Mouse (Mus musculus): Measurements from ENCODE around the gene Gpsm3. TPM values are rescaled to one million over a fixed set of nuclear protein-coding genes. Genes with fewer than 3 reads are reported as not detected.

The Gpsm3 gene
- polyA plus RNA-seq, 1 experiment from 2014 or later, result 7.5 TPM

DNA sequence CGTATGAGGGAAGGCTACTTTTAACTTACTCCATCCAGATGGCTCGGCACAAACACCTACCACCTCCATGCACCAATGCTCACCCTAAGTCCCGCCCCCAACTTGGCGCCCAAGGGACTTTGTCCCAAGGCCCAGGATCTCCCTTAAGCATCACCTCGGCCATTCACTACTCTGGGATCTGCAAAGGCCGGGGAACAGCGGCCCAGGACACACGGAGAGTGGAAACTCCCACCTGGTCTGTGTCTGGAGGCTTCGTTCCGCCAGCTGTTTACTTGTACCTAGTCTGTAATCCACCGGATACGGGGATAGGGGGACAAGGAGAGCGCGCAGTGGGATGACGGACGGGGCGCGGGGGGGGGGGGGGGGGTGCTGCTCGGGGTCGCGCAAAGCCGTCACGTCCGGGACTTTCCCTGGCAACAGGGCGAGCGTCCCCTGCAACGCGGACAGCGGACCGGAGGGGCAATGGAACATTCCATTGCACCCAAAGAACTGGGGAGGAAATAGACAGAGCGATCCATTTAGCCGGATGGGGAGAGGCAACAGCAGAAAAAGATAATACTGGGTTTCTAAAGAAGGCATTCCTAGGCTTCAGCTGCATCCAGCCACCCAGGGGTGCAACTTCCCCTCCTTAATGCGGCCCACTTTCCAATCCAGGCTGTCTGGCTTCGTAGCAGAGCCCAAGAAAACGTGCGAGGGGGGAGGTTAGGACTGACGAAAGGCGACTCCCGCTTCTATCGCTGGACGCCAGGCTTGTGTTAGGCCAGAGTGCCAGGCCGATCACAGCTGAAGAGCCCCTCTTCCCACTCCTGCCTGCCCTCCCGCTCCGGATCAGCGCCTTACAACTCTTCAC lies 37.7 kb downstream of the Gpsm3 start:
- Histone ChIP-seq H3K9me3 (ENCODE audit: control insufficient read depth, low read length) (no peaks in the 10 kb centered on the region), H3K4me1 (ENCODE audit: control insufficient read depth, insufficient read depth, low read length) (peaks cover 40% of the 10 kb centered on the region), H3K27ac (replicated peaks; ENCODE audit: low read depth, low read length) (peak overlapping the region; percentile 94), H3K36me3 (ENCODE audit: control insufficient read depth, insufficient read depth, low read length) (peaks cover 28% of the 10 kb centered on the region; the same call in 1 of the 2 replicates), H3K4me2 (ENCODE audit: low read depth, low read length) (peak overlapping the region; percentile 80), H3K4me3 (ENCODE audit: low read depth, low read length) (peak overlapping the region; percentile 60), H3K9ac (ENCODE audit: low read depth, low read length) (peak overlapping the region; percentile 80), H3K27me3 (replicated peaks; ENCODE audit: control insufficient read depth, insufficient read depth, low read length) (peaks cover 28% of the 10 kb centered on the region)
- DNase-seq (ENCODE audit: low spot score) (peak; percentile 95), ATAC-seq (ENCODE audit: low read depth) (peak; percentile 88)
- under 1% methylated on average over 27 of the region's 45 CpGs for WGBS

DNA sequence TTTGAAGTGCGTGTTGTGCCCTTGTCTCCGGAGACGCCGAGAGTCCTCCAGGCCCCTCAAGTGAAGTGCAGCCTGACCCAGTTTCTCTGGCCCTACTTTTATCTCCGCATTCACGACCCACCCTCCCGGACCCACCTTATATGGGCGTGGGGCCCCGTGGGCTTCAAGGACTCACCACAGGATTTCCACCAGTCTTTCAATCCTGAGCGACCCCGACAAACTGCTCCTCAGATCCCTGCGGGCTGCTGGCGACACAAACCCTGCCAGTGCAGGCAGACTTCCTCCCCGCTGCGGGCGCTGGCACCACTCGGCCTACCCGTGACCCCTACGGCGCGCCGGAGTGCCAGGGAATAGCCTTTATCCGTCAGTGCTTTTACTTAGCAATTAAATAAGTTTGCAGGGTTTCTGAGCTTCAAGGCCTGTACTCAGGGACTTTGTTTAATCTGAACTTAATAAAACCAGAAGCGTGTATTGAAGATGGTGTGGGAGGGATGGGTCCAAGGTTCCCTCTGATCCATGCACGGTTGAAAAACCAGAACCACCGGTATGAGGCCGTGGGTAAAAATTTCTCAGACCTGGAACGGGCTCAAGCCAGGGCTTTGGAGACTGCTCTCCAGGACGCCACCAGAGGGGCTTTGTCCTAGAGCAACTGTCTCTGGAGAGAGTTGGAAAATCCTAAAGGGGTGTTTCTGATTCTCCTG lies 38.5 kb downstream of the Gpsm3 start, which contains the start of gene Ppt2:
Gene Ppt2, minus strand, starts transcription at position 568 of the 701 bp plus-strand sequence.
- peaks cover 33% of the 10 kb centered on the region for H3K27me3 ChIP-seq (replicated peaks; ENCODE audit: control insufficient read depth, insufficient read depth, low read length)
- 4% methylated on average over 29 of the region's 29 CpGs for WGBS
- peak within 1 kb of the TSS; percentile 80 for H3K4me2 ChIP-seq (ENCODE audit: low read depth, low read length)
- no peaks in the 10 kb centered on the region for H3K9me3 ChIP-seq (ENCODE audit: control insufficient read depth, low read length)
- H3K9ac ChIP-seq (ENCODE audit: low read depth, low read length), result peak within 1 kb of the TSS; percentile 80
- peaks cover 40% of the 10 kb centered on the region for H3K4me1 ChIP-seq (ENCODE audit: control insufficient read depth, insufficient read depth, low read length)
- peak; percentile 30 for DNase-seq (ENCODE audit: low spot score)
- H3K4me3 ChIP-seq (ENCODE audit: low read depth, low read length), result peak within 1 kb of the TSS; percentile 60
- H3K36me3 ChIP-seq (ENCODE audit: control insufficient read depth, insufficient read depth, low read length), result 0 out of 2 replicates have a peak, but pooled peaks cover 20% of the 10 kb centered on the region
- ATAC-seq (ENCODE audit: low read depth), result no peak
- peak within 1 kb of the TSS; percentile 94 for H3K27ac ChIP-seq (replicated peaks; ENCODE audit: low read depth, low read length)

DNA sequence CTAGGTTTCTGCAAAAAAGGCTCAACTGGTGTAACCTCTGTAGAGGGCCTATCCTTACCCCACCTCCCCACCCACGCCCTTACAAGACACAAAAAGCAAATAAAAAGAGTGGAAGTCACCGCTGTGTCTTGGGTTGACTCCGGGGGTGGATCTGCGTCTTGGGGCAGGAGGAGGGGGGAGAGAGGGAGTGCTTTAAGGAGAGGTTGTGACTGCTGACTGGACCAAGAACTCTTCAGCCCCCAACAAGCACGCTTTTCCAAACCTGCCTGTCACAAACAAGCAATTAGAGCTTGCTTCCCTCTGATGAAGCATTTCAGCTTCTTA lies 39.0 kb downstream of the Gpsm3 start:
- Histone ChIP-seq H3K27ac (replicated peaks; ENCODE audit: low read depth, low read length) (peak overlapping the region; percentile 94), H3K27me3 (replicated peaks; ENCODE audit: control insufficient read depth, insufficient read depth, low read length) (peaks cover 33% of the 10 kb centered on the region)
- ATAC-seq (ENCODE audit: low read depth), result no peak

DNA sequence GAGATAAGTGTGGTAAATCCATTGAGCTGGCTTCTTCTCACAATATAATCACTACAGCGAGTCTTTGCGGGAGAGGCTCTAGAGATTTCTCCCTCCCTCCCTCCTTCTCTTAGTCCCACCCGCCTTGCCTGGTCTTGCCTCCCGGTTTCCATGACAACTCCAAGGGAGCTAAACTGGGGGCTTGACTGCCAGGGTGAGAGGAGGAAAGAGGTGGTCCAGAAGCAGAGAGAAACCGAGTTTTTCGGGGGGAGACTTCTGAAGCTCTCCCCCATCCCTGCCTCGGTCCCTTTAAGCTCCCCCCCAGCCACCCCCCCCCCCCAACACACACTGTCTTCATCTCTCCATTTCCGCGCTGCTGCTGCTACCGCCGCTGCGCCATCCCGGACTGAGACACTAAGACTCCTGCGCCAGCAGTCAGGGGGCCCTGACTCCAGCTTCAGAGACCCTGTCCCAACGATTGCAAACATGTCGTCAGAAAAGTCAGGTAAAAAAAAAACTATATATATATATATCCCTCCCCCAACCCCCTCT lies 39.7 kb downstream of the Gpsm3 start, which contains the start of gene Prrt1:
Gene Prrt1, plus strand, starts transcription at position 313 of the 531 bp plus-strand sequence.
- Histone ChIP-seq H3K36me3 (ENCODE audit: control insufficient read depth, insufficient read depth, low read length) (0 out of 2 replicates have a peak, but pooled peaks cover 10% of the 10 kb centered on the region), H3K27me3 (replicated peaks; ENCODE audit: control insufficient read depth, insufficient read depth, low read length) (peaks cover 33% of the 10 kb centered on the region), H3K9ac (ENCODE audit: low read depth, low read length) (peak within 1 kb of the TSS; percentile 80), H3K4me1 (ENCODE audit: control insufficient read depth, insufficient read depth, low read length) (peaks cover 40% of the 10 kb centered on the region), H3K4me3 (ENCODE audit: low read depth, low read length) (peak within 1 kb of the TSS; percentile 60), H3K4me2 (ENCODE audit: low read depth, low read length) (peak within 1 kb of the TSS; percentile 80), H3K27ac (replicated peaks; ENCODE audit: low read depth, low read length) (peak within 1 kb of the TSS; percentile 94), H3K9me3 (ENCODE audit: control insufficient read depth, low read length) (no peaks in the 10 kb centered on the region)
- DNase-seq (ENCODE audit: low spot score) (peak; percentile 86), ATAC-seq (ENCODE audit: low read depth) (no peak)
- 3% methylated on average over 15 of the region's 16 CpGs for WGBS

More for the DNA sequence above, 39.0 kb downstream of the Gpsm3 start:
- Histone ChIP-seq H3K4me1 (ENCODE audit: control insufficient read depth, insufficient read depth, low read length) (peaks cover 40% of the 10 kb centered on the region), H3K4me2 (ENCODE audit: low read depth, low read length) (peak overlapping the region; percentile 80), H3K9ac (ENCODE audit: low read depth, low read length) (peak overlapping the region; percentile 80), H3K36me3 (ENCODE audit: control insufficient read depth, insufficient read depth, low read length) (0 out of 2 replicates have a peak, but pooled peaks cover 16% of the 10 kb centered on the region), H3K9me3 (ENCODE audit: control insufficient read depth, low read length) (no peaks in the 10 kb centered on the region), H3K4me3 (ENCODE audit: low read depth, low read length) (peak overlapping the region; percentile 60)
- 22% methylated on average over 5 of the region's 5 CpGs for WGBS
- no peak for DNase-seq (ENCODE audit: low spot score)

DNA sequence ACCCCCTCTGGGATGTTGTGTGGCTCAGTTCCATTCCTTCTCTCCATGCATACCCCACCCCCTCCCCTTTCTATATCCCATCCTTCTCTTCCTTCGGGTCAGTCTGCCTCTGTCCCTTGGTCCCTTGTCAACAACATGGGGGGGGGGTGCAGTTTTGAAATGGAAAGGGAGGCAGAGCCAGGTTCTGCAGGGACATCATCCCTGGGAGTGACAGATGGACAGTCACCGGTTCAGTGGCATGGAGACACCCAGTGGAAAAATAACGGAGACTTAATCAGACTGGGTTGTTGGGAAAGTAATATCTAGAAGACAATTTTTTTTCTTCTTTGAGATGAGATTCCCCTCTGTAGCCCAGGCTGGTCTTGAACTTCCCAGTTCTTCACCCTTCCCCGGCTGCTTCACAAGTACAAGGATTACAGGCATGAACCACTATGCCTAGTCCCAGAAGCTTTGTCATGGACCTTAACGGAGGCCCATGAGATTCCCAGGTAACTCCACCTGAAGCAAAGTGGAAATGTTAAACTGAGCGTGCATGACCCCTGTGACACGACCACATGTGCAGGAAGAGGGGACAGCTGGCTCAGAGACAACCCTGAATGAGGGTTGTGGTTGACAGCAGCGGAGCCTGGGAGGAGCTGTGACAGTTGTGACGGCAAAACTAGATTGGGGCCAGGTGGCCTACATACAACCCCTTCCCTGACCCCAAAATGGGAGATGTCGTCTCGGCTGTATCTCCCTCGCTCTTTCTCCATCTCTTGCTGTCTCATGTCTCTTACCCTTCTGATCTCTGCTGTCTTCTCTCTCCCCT lies 40.4 kb downstream of the Gpsm3 start:
- Histone ChIP-seq H3K27ac (replicated peaks; ENCODE audit: low read depth, low read length) (no peak overlapping the region), H3K4me3 (ENCODE audit: low read depth, low read length) (peak overlapping the region; percentile 60), H3K4me2 (ENCODE audit: low read depth, low read length) (peak overlapping the region; percentile 80), H3K9me3 (ENCODE audit: control insufficient read depth, low read length) (no peaks in the 10 kb centered on the region), H3K4me1 (ENCODE audit: control insufficient read depth, insufficient read depth, low read length) (peaks cover 40% of the 10 kb centered on the region), H3K27me3 (replicated peaks; ENCODE audit: control insufficient read depth, insufficient read depth, low read length) (peaks cover 33% of the 10 kb centered on the region), H3K36me3 (ENCODE audit: control insufficient read depth, insufficient read depth, low read length) (0 out of 2 replicates have a peak, but pooled peaks cover 7% of the 10 kb centered on the region), H3K9ac (ENCODE audit: low read depth, low read length) (peak overlapping the region; percentile 34)
- 20% methylated on average over 12 of the region's 12 CpGs for WGBS
- DNase-seq (ENCODE audit: low spot score) (no peak), ATAC-seq (ENCODE audit: low read depth) (no peak)

DNA sequence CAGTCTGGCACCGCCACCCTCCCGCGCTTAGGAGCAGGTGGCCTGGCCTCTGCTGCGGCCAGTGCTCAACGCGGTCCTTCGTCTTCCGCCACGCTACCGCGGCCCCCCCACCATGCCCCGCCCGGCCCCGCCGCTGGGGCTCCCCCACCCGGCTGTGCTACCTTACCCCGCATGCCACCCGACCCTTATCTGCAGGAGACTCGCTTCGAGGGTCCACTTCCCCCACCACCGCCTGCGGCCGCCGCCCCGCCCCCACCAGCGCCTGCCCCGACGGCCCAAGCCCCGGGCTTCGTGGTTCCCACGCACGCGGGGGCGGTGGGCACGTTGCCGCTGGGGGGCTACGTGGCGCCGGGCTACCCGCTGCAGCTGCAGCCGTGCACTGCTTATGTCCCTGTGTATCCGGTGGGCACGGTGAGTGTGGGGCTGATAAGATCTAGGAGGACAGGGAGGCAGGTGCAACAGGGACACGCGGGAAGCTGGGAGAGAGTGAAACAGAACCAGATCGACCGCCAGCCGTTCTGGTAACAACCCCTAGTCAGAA lies 41.2 kb downstream of the Gpsm3 start:
- H3K9ac ChIP-seq (ENCODE audit: low read depth, low read length), result peak overlapping the region; percentile 25
- peak overlapping the region; percentile 60 for H3K4me3 ChIP-seq (ENCODE audit: low read depth, low read length)
- no peaks in the 10 kb centered on the region for H3K9me3 ChIP-seq (ENCODE audit: control insufficient read depth, low read length)
- H3K36me3 ChIP-seq (ENCODE audit: control insufficient read depth, insufficient read depth, low read length), result no peaks in the 10 kb centered on the region
- no peak for ATAC-seq (ENCODE audit: low read depth)
- peaks cover 33% of the 10 kb centered on the region for H3K27me3 ChIP-seq (replicated peaks; ENCODE audit: control insufficient read depth, insufficient read depth, low read length)
- WGBS, result 2% methylated on average over 37 of the region's 48 CpGs
- peak overlapping the region; percentile 80 for H3K4me2 ChIP-seq (ENCODE audit: low read depth, low read length)
- H3K4me1 ChIP-seq (ENCODE audit: control insufficient read depth, insufficient read depth, low read length), result peaks cover 40% of the 10 kb centered on the region
- H3K27ac ChIP-seq (replicated peaks; ENCODE audit: low read depth, low read length), result no peak overlapping the region
- no peak for DNase-seq (ENCODE audit: low spot score)

DNA sequence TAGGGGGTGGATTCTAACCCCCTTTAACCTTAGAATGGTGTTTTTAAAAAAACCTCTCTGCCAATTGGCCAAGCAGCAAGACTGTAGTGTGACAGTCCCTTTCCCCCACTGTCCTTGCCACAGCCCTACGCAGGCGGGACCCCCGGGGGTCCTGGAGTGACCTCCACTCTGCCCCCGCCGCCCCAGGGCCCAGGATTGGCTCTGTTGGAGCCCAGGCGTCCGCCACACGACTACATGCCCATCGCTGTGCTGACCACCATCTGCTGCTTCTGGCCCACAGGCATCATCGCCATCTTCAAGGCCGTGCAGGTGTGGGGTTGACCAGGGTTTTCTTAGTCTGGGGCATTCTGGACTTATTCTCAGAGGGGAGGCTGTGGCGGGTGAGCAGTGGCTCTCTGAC lies 42.0 kb downstream of the Gpsm3 start:
- H3K36me3 ChIP-seq (ENCODE audit: control insufficient read depth, insufficient read depth, low read length), result no peaks in the 10 kb centered on the region
- H3K4me3 ChIP-seq (ENCODE audit: low read depth, low read length), result peak overlapping the region; percentile 38
- no peak overlapping the region for H3K27ac ChIP-seq (replicated peaks; ENCODE audit: low read depth, low read length)
- H3K9me3 ChIP-seq (ENCODE audit: control insufficient read depth, low read length), result no peaks in the 10 kb centered on the region
- no peak for DNase-seq (ENCODE audit: low spot score)
- peaks cover 34% of the 10 kb centered on the region for H3K4me1 ChIP-seq (ENCODE audit: control insufficient read depth, insufficient read depth, low read length)
- 9% methylated on average over 12 of the region's 12 CpGs for WGBS
- no peak for ATAC-seq (ENCODE audit: low read depth)
- peak overlapping the region; percentile 73 for H3K4me2 ChIP-seq (ENCODE audit: low read depth, low read length)
- H3K9ac ChIP-seq (ENCODE audit: low read depth, low read length), result peak overlapping the region; percentile 54
- peaks cover 33% of the 10 kb centered on the region for H3K27me3 ChIP-seq (replicated peaks; ENCODE audit: control insufficient read depth, insufficient read depth, low read length)

Measured in embryonic facial prominence, embryonic 14.5 days (tissue).